Mouse (Mus musculus) cerebellum, postnatal 36 days (tissue): ENCODE measurements around the gene Rcn1.
A peak's percentile ranks its signal among the peaks of the same experiment; 100 is the strongest.

Experiments used
- DNase-seq, 2 experiments: peaks; one replicate each; pipeline ENCODE4 v3.0.0; 2021 to 2022; ENCODE audit warnings: mixed read lengths in 2 of 2

Gene Rcn1

GRCm38 (mm10) chr2:105399085-105399891 is at the start of gene Rcn1:
Rcn1 (minus strand) TSS chr2:105399319.
- DNase-seq: peak; percentile 24 to 47

GRCm38 (mm10) chr2:105444072-105444471 is 45.0 kb upstream of the Rcn1 start:
- DNase-seq: no peak

- DNase-seq: no peak
Measured at GRCm38 (mm10) chr2:105439022-105439421, 39.9 kb upstream of the Rcn1 start.

GRCm38 (mm10) chr2:105438525-105438924 is 39.4 kb upstream of the Rcn1 start:
- DNase-seq: no peak

- no peak for DNase-seq
Measured at GRCm38 (mm10) chr2:105432927-105433326, 33.8 kb upstream of the Rcn1 start.

- no peak for DNase-seq
Measured at GRCm38 (mm10) chr2:105430373-105430772, 31.3 kb upstream of the Rcn1 start.

GRCm38 (mm10) chr2:105429899-105430298 is 30.8 kb upstream of the Rcn1 start:
- DNase-seq: no peak

GRCm38 (mm10) chr2:105428467-105428866 is 29.3 kb upstream of the Rcn1 start:
- no peak for DNase-seq

GRCm38 (mm10) chr2:105428029-105428428 is 28.9 kb upstream of the Rcn1 start:
- peak; percentile 66 to 75 for DNase-seq

GRCm38 (mm10) chr2:105427447-105427846 is 28.3 kb upstream of the Rcn1 start:
- DNase-seq: no peak

GRCm38 (mm10) chr2:105418629-105419227 is 19.6 kb upstream of the Rcn1 start:
- DNase-seq: no peak

GRCm38 (mm10) chr2:105417663-105418062 is 18.5 kb upstream of the Rcn1 start:
- no peak for DNase-seq

GRCm38 (mm10) chr2:105416660-105417348 is 17.7 kb upstream of the Rcn1 start:
- DNase-seq: peak; percentile 14 to 16

GRCm38 (mm10) chr2:105416046-105416659 is 17.0 kb upstream of the Rcn1 start:
- DNase-seq: peak; percentile 23 to 26

- DNase-seq: no peak
Measured at GRCm38 (mm10) chr2:105414309-105414708, 15.2 kb upstream of the Rcn1 start.

GRCm38 (mm10) chr2:105409253-105409652 is 10.1 kb upstream of the Rcn1 start:
- no peak for DNase-seq

- DNase-seq: peak; percentile 12 to 22
Measured at GRCm38 (mm10) chr2:105408511-105408910, 9.4 kb upstream of the Rcn1 start.

GRCm38 (mm10) chr2:105402180-105402579 is 3.1 kb upstream of the Rcn1 start:
- no peak for DNase-seq

GRCm38 (mm10) chr2:105400558-105400957 is 1.4 kb upstream of the Rcn1 start:
- no peak for DNase-seq

- DNase-seq: peak; percentile 22 to 26
Measured at GRCm38 (mm10) chr2:105398636-105399084, 459 bp downstream of the Rcn1 start.

- DNase-seq: no peak
Measured at GRCm38 (mm10) chr2:105397446-105398211, 1.5 kb downstream of the Rcn1 start.

GRCm38 (mm10) chr2:105396066-105396465 is 3.1 kb downstream of the Rcn1 start:
- no peak for DNase-seq
